Mouse (Mus musculus) cerebellum, postnatal 10 days (tissue): ENCODE data around the gene Vipr2.

Experiments used
- DNase-seq, 2 experiments: peaks; one replicate each; pipeline ENCODE4 v3.0.0; 2021; ENCODE audit warnings: mixed read lengths in 2 of 2

Gene Vipr2

DNA sequence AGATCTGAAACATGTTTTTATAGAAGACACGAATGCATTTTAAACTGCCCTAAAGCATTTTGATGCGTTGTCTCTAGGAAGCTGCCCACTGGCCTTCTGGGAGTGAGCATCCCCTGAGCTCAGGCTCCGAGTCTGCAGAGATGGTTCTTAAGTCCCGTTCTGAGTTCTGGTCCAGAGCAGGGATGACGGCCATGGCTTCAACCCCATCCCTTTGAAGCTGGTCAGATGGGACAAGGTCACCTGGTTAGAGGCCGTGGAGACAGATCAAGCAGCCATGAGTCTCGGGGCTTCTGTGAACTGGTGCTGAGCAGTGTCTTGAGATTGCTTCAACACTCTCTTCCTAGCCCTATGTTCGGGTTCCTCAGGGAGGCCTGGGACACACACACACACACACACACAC, 19.6 kb downstream of the Vipr2 start:
- no peak for DNase-seq

DNA sequence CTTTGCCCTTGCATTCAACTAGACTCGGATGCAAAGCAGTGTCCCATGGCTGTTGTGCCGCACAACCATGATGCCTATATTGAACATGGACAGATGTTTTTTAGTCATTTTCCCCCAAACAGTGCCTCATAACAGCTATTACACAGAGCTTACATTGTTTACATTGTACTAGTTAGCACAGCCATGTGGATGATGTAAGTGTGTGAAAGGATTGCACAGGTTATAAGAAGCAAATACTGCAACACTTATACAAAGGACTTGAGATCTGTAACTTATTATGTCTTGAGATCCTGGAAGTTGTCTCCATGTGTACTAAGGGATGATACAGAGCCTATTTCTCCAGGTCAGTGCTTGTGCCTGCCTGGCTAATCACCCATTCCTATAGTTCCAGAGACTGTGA, 24.4 kb downstream of the Vipr2 start:
- DNase-seq: no peak

DNA sequence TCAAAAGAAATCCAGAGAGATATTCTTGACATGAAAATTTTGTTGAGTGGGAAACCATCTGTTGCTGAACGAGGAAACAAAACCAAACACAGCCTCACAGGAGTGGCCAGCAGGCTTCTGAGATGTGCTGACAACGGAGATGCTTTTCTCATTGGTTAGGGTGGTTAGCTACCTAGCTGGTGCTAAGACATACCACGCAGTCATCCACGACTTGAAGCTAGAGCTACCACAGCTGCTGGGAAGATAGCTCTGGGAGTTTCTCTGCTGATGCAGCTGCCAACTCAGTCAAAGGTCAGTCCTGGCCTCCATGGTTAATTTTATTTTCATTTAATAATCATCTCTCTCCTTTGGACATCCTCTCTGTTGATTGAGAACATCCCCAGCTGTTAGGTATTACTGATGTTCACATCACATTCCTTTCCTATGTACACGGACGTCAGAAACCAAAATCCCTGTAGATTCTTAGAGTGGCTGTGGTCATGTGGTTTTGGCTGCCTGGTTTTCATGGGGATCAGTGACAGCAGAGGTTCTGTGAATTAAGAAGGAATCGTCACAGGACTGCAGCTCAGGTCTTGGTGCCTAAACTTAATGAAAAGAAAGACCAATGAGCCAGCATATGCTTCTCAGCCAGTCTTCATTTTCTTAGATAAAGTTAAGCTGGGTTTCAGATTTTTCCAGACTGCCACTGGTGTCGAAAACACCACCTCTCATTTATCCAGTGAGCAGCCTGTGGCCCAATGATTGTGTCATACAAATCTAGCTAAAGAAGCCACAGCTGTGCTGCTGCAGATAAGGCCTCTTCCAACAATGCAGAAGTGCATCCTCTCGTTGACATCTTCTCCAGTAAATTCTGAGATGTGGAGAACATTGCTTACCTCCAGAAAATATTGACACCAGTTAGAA, 32.2 kb downstream of the Vipr2 start:
- DNase-seq: no peak

DNA sequence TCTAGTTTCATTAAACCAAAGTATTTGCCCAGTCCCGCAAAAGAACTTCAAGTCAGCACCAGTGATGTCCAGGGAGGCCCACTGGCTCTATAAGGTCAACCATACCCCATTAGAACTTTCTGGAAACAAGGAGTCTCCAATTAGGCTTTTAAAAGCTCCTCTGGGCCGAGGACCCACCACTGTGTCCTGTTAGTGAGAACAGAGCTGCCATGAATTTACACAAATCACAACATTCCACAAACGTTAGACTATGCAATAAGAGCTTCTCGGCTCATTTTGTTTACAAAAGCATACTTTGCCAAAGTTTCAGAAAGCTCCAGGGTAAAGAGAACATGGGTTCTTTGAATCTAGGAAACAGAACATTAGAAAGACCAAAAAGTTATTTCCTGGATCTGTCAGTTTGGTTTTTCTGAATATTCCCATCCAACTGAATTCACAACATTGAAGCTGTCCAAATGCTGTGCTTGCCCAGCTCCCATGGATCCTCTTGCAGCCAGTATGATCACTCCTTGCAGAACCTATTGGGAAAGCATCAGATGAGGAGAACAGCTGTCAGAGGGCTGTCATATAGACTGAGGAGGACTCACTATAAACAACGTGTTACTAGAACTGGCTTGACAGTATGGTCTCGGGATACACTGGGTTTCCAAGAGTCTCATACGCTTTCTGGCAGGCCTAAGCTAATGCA, 33.6 kb downstream of the Vipr2 start:
- no peak for DNase-seq

DNA sequence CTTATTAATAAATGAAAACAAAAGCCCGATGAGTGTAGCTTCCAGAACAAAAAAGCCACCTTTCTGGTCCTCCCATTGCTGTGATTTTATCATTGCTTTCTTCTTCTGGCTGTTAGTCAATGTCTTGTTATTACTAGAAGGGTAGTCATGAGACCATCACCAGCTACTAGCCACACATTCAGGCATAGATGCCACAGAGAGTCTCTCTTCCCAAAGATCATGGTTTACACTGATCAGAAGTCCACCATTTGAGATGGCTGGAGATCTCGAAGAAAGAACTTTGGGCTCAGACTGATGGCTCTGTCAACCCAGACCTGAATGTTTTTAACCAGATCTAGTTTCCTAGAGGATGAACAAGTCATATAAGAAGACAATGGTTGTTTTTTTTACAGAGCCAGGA, 38.3 kb downstream of the Vipr2 start:
- no peak for DNase-seq

DNA sequence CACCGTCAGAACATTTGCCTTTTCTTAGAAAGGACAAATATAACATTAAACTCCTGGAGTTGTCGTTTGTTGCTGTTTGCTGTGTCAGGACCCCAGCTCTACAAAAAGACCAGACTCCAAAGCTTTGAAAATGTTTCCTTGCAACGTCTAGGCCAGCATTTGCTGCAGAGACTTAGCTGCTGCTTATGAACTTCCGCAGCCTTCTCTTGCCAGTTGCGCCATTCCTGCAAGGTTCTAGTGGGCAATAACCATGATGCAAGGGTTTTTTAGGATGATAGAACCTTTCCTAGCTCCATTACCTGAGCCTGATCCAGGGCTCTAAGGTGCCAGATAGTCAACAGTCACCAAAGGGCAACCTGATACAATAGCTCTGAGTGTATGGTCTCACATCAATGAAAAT, 38.9 kb downstream of the Vipr2 start:
- no peak for DNase-seq

DNA sequence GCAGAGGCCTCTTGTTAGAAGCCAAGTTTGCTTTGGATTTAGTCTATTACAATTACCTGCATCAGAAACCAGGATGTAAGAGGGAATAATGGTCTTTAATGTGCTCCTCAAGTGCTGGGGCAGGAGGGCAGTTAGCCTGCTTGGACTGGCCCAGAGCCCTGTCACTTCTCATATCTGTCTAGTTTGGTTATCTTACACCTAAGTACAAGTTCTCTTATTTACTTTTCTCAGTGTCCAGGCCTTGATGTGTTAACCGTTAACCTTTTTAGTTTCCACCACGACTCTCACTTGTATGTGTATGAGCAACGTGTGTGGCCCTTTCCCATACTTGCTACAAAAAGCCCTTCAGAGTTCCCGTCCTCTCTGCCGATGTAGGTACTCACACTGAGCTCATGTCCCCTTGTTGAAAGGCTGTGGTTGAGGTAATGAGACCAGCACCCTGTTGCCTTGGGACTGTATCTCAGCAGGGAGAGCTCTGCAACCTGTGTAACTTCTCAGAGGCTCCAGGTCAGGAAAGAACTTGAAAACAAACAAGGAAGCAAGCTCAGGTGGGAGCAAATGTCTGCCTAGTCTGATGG, 39.9 kb downstream of the Vipr2 start:
- DNase-seq: no peak

DNA sequence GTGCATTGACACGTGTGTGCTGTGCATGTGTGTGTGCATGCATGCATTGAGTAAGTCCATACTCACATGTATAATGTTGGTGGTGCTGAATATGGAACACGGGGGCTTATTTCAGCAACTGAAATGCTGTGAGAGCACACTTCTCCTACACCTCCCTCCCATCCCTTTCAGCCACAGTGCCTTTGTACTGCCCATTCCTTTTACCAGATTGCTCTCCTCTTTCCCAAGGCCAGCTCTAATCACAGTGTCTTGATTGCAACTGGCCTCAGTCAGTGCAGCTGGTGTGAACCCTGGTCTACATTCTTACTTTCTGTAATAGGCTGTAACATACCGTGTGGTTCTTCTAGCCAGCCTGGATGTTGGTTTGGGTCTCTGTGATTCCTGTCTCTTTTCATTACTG, 41.5 kb downstream of the Vipr2 start:
- no peak for DNase-seq

DNA sequence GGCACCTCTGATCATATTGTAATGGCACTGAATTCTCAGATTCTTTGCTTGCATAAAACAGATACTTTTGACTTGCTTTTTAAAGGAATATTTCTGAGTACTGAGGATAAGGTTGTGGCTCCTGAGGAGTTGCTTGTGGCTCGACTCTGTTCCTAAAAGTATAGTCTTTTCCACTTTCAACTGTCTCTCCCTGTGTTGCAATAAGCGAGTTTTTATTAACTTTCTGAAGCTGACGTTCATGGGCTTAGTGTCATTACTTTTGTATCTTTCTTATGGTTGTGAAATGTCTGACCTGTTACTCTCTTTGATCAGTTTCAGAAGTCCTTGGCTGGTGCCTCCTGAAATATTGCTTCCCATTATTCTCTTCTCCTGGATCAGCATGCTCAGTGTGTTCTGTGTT, 46.3 kb downstream of the Vipr2 start:
- no peak for DNase-seq

DNA sequence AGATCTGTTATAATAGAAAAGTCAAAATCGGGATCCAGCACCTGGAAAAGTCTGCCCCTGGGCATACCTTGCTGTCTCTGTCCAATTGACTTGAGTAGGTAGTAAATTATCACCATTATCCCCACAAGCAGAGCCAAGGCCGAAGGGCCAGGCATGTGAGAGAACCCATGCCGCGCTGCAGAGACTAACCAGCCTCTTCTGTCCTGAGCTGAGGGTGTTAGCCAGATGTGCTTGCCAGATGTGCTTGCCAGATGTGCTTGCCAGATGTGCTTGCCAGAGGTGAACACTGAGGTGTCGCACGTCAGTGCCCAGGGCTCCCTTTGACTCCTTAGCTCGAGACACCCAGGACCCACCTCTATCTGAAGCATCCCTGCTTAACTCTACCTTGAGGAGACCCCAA, 53.4 kb downstream of the Vipr2 start:
- no peak for DNase-seq

DNA sequence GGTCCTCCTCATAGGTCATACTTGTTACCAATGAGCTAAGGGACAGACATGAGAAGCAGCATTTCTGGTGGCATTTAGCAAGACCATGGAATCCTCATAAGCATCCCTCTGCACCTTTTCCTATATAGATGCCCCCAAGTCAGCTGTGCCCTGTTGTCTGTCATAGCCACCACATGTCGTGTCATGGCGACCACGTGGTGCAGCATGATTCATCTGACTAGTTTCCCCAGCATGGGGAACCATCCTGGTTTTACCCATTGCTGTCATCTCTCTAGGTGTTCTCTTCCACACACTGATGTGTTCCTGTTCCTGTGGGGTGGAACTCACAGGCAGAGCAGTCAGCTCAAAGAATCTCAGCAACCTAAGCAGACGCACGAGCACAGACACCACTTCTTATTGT, 55.4 kb downstream of the Vipr2 start:
- DNase-seq: no peak

DNA sequence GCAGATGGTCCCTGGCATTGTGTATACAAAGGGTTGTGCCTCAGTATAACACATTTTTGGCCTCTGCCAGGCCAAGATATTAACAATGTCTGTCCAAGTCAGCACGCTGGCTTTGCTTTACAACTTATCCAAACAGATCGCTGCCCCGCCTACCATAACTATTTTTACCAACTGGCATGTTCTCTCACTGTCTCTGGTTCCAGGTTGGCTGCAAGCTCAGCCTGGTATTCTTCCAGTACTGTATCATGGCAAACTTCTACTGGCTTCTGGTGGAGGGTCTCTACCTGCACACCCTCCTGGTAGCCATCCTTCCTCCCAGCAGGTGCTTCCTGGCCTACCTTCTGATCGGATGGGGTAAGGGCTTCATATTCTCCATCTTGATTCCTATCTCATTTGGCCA, 58.4 kb downstream of the Vipr2 start:
- no peak for DNase-seq

DNA sequence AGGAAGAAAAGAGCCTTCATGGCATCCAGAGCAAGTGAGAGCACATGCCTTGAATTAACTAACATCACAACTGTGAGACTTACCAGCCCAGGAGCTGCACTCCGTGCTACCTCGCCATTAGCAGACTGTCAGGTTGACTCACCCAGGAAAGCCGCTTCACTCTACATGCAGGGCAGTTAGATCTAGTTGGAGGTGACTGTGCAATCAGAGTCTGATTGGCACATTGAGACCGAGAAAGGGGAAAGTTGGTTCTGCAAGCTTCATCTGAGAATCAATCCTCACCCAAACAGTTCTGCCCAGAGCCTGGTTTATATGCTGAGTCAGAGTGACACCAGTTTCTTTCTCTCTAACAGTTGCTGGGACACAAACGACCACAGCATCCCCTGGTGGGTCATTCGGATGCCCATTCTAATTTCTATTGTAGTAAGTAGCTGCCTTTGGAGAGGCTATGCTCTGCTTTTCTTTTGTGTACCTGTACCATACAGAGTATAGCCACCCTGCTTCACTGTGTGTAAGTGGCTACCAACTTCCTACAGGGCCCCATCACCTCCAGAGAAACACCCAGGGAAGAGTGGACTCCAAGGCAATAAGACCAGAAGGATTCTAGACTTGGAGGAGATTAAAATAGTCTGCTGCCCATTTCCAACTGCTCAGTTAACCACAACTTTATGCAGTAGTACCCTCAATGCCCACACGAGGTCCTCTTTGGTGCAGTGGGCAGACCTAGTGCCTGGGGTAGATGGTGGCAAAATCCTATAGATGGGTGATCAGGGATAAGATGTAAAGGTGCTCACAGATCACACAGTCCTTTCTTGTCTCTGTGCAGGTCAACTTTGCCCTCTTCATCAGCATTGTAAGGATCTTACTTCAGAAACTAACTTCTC, 61.0 kb downstream of the Vipr2 start:
- DNase-seq: no peak

DNA sequence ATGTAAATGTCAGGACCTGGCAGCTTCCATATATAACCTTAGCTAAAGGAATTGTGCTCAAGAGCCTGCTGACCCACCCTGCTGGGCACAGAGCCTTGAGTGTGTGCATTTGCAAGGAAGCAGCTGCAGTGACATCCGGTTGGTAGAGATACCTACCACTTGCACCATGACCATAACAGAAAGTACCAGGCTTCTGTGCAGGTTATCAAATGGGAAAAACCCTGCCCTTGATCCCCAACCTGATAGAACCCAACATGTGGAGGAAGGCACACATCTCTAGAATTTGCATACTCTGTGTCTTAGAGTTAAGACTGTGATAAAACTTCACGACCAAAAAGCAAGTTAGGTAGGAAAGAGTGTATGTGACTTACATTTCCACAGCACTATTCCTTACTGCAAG, 63.1 kb downstream of the Vipr2 start:
- no peak for DNase-seq

DNA sequence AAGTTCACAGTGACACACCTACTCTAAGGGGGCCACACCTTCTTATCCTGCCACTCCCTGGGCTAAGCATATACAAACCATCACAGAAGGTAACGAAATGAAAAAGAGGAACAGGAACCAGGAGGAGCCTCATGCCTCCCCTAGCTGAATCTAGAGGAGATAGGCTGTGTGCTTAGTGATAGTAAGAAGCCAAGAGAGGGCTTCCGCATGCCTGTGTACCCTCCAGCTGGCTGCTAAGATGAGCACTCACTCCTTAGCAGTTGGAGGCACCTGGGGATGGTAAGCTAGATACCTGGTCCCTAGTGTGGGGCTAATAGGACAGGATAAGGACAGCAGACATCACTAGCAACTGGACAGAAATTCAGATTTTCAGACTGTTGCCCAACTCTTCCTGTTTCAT, 64.3 kb downstream of the Vipr2 start:
- no peak for DNase-seq

DNA sequence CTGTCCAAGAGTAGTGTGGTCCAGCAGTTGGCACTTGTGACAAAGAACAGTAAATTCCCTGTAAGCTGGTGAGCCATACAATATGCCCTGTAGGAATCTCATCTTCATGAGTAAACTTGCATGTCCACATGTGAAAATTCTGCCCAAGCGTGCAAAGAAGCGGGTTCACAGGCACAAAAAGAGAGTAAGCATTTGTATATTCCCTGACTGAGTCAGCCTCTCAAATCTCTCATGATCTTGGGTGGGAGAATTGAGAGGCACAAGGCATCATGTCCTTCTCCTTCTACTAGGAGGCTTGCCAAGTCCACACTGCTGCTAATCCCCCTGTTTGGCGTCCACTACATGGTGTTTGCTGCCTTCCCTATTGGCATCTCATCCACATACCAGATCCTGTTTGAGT, 64.9 kb downstream of the Vipr2 start:
- peak in 1 of 2 experiments; percentile 19 for DNase-seq

DNA sequence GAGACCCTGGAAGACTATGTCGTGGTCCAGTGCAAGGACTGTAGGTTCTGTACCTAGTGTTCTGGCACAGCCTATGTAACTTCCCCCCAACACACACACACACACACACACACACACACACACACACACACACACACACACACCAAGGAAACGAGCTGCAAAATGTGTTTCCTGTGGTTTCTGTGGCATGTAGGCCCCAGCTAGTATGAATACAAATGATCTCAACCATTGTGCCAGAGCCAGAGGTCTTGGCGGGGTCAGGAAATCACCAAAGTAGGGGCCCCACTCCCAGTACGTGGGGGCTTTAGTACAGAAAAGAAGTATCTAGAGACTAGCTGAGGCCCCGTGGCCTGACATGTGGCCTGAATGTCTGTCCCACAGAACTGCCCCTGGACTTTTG, 67.7 kb downstream of the Vipr2 start:
- DNase-seq: no peak

DNA sequence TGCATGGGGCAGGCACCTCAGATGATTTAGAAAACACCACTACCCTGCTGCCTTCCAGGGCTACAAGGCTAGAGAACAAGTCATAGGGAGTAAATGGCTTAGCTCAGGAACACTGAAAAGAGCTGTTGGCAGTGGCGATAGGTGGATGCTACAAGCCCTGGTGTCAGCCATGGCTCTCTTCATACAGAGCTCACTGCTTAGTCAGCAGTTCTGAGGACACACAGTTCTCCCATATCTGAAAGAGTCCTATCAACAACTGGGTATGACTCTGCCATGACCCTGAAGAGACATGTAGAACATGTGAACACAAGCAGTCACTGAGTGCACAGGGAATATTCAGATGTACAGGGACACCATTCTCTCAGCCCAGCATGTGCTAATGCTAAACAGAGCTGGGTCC, 68.2 kb downstream of the Vipr2 start:
- DNase-seq: no peak

DNA sequence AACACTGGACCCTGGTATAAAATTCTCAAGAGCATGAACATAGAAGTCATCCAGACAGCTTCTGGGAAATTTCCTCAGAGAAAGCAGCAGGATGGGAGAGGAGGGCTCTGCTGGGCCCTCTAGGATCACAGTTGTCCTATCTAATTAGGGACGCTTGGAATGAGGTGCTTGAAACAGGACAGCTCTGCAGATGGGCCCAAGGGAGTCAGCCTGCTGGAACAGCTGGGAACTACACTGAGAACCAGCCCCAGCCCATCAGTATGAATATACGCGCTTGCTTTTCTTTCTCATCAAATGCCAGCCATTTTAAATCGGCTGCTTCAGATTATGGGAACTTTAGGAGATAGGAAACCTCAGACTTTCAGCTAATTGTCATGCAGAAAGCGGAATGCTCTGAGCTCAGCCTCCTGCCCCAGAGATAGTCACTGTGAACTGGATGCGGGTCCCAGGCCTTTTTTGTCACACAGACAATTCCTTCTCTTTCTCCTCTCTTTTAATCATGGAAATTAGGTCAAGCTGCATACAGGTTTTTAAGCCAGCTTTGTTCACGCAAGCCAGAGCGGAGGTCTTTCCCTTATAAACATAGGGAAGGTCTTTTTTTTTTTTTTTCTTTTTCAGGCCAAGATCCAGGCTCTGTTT, 69.6 kb downstream of the Vipr2 start:
- DNase-seq: peak in 1 of 2 experiments; percentile 13

DNA sequence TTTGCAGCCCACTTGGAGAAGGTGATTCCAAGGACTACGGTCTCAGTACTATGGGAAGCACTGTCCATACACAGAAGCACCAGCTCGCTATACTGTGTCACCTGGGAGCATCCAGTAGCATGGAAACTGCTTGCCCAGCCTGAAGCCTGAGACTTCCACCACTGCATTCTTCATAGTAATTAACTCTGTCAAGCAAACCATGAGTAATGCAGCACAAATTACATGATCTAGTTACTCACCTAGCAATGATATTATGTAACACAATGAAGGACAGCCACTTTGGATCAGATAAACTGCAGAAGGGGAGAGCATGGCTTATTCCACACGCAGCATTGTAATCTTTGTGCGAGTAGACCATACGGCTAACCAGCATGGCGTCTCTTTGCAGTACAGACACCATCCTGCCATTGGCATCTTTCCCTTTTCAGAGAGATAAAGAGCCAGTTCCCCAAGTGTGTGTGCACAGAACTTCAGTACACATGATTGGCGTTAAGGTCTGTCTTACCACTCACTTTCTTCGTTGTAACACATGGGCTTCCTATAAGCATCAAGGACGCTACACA, 75.4 kb downstream of the Vipr2 start:
- DNase-seq: peak in 1 of 2 experiments; percentile 11

DNA sequence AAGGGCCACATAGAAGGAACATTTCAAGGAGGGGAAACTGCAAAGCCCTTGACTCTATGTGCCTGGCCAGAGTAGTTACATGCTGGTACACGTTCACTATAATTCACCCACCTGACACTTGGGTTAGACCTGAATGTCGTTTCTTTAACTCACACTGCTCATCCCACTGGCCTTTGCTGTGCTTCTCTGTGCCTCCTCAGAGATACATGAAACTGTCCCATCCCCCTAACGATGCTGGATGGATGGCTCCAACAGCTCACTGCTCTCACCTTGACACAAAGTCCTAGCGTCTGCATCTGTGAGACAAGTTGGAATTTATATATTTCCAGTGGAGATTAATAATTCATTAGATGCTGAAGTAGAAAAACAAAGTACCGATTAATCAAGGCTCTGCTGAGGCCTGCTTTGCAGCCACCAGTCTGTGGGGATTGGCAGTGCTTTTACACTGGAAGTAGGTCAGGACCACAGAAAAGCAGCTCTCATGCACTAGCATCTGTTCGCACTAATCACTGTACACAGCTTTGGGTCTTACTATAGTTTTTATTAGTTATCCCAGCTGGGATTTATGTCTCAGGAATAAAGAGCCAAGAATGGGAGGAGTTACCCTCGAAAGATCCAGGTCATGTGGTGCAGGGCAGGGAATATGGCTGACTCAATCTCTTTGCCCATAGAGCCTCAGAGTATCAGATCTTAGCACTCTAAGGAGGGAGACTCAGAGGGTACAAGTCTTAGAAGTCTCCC, 79.4 kb downstream of the Vipr2 start:
- no peak for DNase-seq
